Mouse (Mus musculus): ENCODE measurements around the gene Itih1.

The Itih1 gene

GRCm38 (mm10) chr14:30943038-30943437, at the start of gene Itih1:
Gene Itih1 (minus strand): TSS chr14:30943289.
- in situ Hi-C loops (cut with MboI, MseI): no loop called here

- in situ Hi-C loops (cut with MboI, MseI): no loop called here
Measured at GRCm38 (mm10) chr14:30976222-30976621, 33.1 kb upstream of the Itih1 start.

DNA sequence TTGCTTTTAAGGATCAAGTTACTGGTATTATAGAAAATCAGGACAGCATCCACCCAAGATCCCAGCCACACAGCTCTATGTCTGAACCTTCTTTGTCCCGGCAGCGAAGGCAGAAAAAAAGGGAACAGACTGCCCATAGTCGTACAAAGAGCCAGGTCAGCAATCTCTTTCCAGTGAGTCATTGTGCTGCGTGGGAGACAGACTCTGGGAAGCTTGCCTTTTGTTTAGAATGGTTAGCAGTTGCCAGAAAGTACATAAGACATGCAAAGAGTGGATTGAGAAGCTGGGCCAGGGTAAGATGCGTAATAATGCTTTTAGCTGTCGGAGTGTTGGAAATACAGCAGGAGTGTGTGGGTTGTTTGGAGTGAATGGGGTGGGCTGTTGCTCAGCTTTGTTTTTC, 31.1 kb upstream of the Itih1 start:
- in situ Hi-C loops (cut with MboI, MseI): no loop called here

DNA sequence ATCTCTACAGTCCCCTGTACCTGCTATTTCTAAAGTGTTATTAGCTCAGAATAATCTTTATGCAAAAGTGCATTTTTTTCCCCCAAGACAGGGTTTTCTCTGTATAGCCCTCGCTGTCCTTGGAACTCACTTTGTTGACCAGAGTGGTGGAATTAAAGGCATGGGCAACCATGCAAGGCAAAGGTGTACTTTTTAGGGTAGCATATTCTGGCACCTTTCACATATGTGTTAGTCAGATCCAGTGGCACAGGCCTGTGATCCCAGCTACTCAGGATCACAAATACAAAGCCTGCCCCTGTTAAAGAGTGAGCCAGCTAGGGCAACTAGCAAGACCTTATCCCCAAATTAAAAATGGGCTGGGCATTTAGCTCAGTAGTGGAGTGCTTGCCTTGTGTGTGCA, 17.3 kb upstream of the Itih1 start:
- in situ Hi-C loops (cut with MboI, MseI): no loop called here

- in situ Hi-C loops (cut with MboI, MseI): no loop called here
Measured at GRCm38 (mm10) chr14:30959031-30959430, 15.9 kb upstream of the Itih1 start.

DNA sequence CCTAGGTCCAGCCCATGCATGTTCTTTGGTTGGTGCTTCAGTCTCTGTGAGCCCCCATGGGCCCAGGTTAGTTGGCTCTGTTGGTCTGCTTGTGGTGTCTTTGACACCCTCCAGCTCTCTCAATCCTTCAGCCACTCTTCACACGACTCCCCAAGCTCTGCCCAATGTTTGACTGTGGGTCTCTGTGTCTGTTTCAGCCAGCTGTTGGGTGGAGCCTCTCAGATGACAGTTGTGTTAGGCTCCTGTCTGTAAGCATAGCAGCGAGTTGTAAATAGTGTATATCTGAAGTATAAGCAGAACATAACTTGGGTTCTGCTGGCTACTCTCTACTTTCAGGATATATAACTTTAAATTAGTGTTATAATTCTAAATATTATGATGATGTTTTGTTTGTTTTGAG, 15.4 kb upstream of the Itih1 start:
- in situ Hi-C loops (cut with MboI, MseI): no loop called here

DNA sequence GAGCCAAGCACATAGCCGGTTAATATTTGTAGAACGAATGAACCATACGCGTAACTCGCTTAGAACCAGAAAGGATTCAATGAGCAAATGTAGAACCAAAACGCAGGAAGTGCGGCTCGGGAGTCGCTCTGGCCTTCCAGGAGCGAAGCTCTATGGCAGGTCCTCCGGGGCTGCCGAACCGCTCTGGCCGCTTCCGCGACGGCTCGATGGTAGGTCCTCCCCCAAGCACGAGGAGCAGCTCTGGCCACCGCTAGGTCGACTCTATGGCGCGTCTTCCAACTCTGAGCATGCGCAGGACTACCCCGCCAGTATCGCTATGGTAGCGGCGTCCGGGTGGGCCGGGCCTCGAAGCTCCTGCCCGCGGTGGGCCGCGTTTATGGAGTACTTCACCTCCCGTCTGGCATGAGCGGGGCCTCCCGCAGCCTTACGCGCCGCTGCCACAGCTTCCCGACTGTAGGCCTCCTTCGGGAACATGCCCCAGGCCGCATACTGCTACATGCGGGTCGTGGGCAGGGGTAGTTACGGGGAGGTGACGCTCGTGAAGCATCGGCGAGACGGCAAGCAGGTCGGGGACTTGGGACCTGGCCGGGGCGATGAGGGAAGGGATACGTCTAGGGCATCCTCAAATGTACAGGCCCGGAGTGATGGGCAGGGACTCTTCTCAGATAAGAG, 8.2 kb upstream of the Itih1 start, which contains the start of gene Nek4:
Nek4 (plus strand) TSS at position 224 of the 672 bp plus-strand sequence.
- in situ Hi-C loops (cut with MboI, MseI): no loop called here

DNA sequence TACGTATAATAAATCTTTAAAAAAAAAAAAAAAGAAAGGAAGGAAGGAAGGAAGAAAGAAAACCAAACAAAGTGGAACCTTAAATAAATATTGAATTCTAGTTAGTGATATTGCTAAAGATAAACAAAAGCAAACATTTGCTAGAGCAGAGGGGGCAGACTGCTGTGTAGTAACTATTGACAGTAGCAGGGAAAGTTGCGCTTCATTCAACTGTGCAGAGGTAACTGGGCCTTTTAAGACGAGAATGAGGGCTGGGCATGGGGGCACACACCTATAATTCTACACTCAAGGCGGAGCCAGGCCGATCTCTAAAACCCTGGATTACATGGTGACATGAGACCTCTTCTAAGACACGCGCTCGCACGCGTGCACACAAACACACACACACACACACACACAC, 6.9 kb upstream of the Itih1 start:
- in situ Hi-C loops (cut with MboI, MseI): no loop called here

DNA sequence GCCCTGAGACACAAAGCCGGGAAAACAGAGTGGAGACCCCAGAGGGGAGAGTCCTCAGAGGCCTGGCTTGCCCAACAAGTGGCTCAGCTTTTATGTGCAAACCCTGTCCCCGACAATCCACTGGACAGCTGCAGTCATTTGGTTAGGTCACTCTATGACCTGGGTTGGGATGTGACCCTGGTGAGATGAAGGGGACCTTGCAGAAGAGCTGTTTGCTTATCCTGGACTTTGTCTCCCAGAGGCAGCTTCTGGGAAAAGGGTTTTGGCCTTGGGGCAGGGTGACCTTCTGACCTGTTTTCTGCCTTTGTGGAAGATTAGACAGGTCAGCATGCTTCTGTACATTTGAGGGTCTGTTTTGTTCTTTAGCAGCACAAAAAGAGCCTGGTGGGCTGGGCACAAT, 1.7 kb upstream of the Itih1 start:
- in situ Hi-C loops (cut with MboI, MseI): no loop called here

- in situ Hi-C loops (cut with MboI, MseI): no loop called here
Measured at GRCm38 (mm10) chr14:30943860-30944674, 978 bp upstream of the Itih1 start.

GRCm38 (mm10) chr14:30942254-30942653, 835 bp downstream of the Itih1 start:
- in situ Hi-C loops (cut with MboI, MseI): no loop called here

- in situ Hi-C loops (cut with MboI, MseI): no loop called here
Measured at GRCm38 (mm10) chr14:30933351-30933750, 9.7 kb downstream of the Itih1 start.

- in situ Hi-C loops (cut with MboI, MseI): no loop called here
Measured at GRCm38 (mm10) chr14:30930386-30930785, 12.7 kb downstream of the Itih1 start.

DNA sequence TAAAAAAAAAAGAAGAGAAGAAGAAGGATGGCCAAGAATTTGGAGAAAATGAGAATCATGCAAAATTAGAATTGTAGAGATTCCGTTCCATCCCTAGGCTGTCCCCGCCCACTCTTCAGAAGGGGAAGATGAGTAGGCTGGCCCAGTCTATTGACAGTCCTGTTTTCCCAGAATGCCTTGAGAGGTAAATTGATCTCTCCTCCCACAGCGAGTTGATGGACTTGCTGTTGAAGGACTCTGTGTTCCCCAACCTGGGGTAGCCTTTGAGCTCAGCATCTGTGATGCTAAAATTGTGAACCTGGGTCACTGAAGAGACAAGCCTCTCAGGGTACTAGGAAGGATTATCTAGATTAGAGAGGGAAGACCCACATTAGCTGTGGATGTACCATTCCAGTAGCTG, 17.6 kb downstream of the Itih1 start:
- in situ Hi-C loops (cut with MboI, MseI): no loop called here

- in situ Hi-C loops (cut with MboI, MseI): no loop called here
Measured at GRCm38 (mm10) chr14:30923375-30924105, 19.5 kb downstream of the Itih1 start, which contains the start of gene Itih3. Gene Itih3 (minus strand): TSS chr14:30923760.

DNA sequence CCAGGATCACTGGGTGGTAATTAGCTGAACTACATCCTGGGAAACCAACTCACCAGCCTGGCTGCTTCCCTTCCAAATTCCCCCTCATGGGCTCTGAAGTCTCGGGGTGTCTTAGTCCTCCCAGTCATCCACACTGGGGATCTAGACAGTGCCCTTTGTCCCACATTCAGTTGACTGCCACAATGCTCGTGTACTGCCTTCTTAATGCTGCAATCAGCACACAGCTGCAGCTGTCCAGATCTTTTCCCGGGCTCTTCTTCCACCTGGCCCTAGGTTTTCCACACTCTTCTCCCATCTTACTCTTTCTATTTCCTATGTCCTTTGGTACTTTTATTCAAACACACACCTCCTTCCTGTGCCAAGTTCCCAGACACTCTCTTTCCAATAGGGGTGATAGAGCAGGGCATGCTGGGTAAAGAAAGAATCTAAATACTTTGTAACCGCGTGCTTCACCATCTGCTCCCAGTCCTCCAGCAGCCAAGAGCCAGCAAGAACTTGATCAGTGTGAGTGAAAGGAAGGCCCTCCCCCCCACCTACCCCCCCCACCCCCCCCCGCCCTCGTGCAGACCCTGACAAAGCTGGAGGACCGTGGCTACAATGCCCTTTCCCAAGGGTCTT, 20.9 kb downstream of the Itih1 start:
- in situ Hi-C loops (cut with MboI, MseI): no loop called here

GRCm38 (mm10) chr14:30916516-30916915, 26.6 kb downstream of the Itih1 start:
- in situ Hi-C loops (cut with MboI, MseI): loop anchor here (5.0 kb wide), 1 partner anchor 71 kb away; no protein-coding TSS in a partner anchor

DNA sequence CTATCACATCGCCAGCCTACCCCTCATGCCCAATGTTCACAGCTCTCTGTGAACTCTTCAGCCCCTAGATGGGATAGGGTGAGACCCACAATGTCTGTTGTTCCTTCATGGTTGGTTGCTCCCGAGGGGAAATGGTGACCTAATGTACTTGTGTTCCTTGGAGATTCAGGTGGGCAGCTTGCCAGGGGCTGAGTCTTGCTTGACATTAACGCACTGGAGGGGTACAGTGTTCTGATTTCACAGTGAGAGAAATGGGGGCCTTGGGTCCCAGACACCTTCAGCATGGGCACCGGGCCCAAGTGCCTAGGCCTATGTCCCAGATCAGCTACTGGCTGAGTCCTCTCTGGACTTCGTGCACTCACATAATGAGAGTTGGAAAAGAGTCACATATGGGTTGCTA, 29.7 kb downstream of the Itih1 start:
- in situ Hi-C loops (cut with MboI, MseI): no loop called here

DNA sequence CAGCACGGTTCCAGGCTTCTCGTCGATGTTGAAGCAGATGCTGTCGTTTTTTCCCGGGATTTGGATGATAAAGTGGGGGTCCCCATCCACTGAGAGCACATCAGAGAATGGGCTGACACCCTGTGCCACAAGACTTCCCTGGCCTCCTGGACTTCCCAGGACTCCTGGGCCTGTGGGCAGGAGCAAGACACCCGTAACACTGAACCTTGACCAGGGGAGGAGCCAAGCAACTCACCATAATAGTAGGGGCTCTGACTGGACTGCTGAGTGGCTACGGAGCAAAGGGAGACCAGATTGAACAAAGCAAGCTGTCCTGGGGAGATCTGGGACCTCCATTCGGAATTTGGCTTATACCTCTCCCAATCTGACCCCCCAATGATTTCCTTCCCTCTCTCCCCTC, 30.4 kb downstream of the Itih1 start:
- in situ Hi-C loops (cut with MboI, MseI): no loop called here

DNA sequence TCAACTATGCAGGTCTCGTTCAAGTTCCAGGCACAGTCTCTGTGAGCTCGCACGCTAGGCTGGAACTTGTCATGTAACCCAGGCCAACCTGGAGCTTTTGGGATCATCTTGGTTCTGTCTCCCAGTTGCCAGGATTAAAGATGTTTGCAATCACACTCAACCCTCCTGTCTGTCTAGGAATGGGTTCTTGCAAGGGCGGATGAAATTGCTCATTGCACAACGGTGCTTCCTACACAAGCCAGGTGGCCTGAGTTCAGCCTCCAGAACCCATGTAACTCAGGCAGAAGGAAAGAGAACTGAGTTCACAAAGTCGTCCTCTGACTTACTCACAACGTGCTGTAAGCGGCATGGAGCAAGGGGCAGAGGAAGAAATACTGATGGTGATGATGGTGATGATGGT, 31.9 kb downstream of the Itih1 start:
- in situ Hi-C loops (cut with MboI, MseI): no loop called here

- in situ Hi-C loops (cut with MboI, MseI): loop anchor here (10.0 kb wide), 1 partner anchor 1067 kb away; no protein-coding TSS in a partner anchor
Measured at GRCm38 (mm10) chr14:30907814-30908265, 35.2 kb downstream of the Itih1 start.

- in situ Hi-C loops (cut with MboI, MseI): loop anchor here (10.0 kb wide), 1 partner anchor 1069 kb away; no protein-coding TSS in a partner anchor
Measured at GRCm38 (mm10) chr14:30906001-30906400, 37.1 kb downstream of the Itih1 start.

Measured in regulatory T cell (primary cell).